Mouse (Mus musculus) kidney, postnatal 0 days (tissue): Measurements from ENCODE around the gene Trim80. TPM values are rescaled to one million over a fixed set of nuclear protein-coding genes. Genes with fewer than 3 reads are reported as not detected.
"Not testable (repeated sequence)": the region's sequence is repeated elsewhere in the genome, so short reads cannot be mapped to it uniquely, and the experiment has no call there.

Experiments
- ATAC-seq: fragments of 200-750 bp; cut with Nextera tagmentation; replicated peaks from 2 replicates; pipeline ENCODE4 v1.8.0; 2017; ENCODE audit warnings: low read depth, moderate number of reproducible peaks, moderate TSS enrichment, moderate library complexity; ENCODE audit not compliant: low FRiP score
- DNase-seq: peaks from one replicate; pipeline ENCODE4 v3.0.0-alpha.2; 2016; ENCODE audit warnings: low spot score
- H3K27ac ChIP-seq: fragments of 300-500 bp; sonication (generic); 2 replicates; pipeline ENCODE4 v1.5.1; 2014; ENCODE audit warnings: mild to moderate bottlenecking
- H3K27me3 ChIP-seq: fragments of 300-500 bp; sonication (generic); 2 replicates; pipeline ENCODE4 v1.6.1; 2014; ENCODE audit warnings: low read length, mixed read lengths; ENCODE audit not compliant: insufficient read depth
- H3K36me3 ChIP-seq: fragments of 300-500 bp; sonication (generic); 2 replicates; pipeline ENCODE4 v1.6.1; 2014; ENCODE audit warnings: low read length, mixed read lengths; ENCODE audit not compliant: insufficient read depth
- H3K4me1 ChIP-seq: fragments of 300-500 bp; sonication (generic); replicated peaks from 2 replicates; pipeline ENCODE4 v1.6.1; 2014; ENCODE audit warnings: antibody characterized with exemption, low read length, mixed read lengths; ENCODE audit not compliant: insufficient read depth
- H3K4me2 ChIP-seq: fragments of 300-500 bp; sonication (generic); 2 replicates; pipeline ENCODE4 v1.6.1; 2014; ENCODE audit warnings: mild to moderate bottlenecking, low read length, moderate library complexity, mixed read lengths
- H3K4me3 ChIP-seq: fragments of 300-500 bp; sonication (generic); replicated peaks from 2 replicates; pipeline ENCODE4 v1.5.1; 2014; ENCODE audit warnings: low read depth, low read length
- H3K9ac ChIP-seq: fragments of 300-500 bp; sonication (generic); 2 replicates; pipeline ENCODE4 v1.6.1; 2014; ENCODE audit warnings: low read depth, low read length
- H3K9me3 ChIP-seq: fragments of 300-500 bp; sonication (generic); replicated peaks from 2 replicates; pipeline ENCODE4 v1.6.1; 2016; ENCODE audit warnings: low read length, inconsistent platforms, mixed read lengths
- CTCF ChIP-seq: IDR thresholded peaks from 2 replicates; pipeline ENCODE4 v1.5.1; 2016; ENCODE audit warnings: antibody characterized with exemption, low read depth, mild to moderate bottlenecking, moderate library complexity
- WGBS: fragments of 180-500 bp; shearing (Covaris S2); extraction: QIAGEN DNeasy Blood & Tissue Kit; methylation state at CpG from one replicate; pipeline ENCODE4 v1.1.7; 2014; 5-methylcytosine and 5-hydroxymethylcytosine counted together
- polyA plus RNA-seq: library from polyadenylated mRNA; unstranded; fragments of >200 nt; fragmentation: Nextera tagmentation; extraction: Ambion mirVana; gene quantifications from 2 replicates; pipeline ENCODE4 v1.2.1, GENCODE M21; 2015

Gene Trim80
- polyA plus RNA-seq, 1 experiment from 2014 or later = 0.49 TPM

DNA sequence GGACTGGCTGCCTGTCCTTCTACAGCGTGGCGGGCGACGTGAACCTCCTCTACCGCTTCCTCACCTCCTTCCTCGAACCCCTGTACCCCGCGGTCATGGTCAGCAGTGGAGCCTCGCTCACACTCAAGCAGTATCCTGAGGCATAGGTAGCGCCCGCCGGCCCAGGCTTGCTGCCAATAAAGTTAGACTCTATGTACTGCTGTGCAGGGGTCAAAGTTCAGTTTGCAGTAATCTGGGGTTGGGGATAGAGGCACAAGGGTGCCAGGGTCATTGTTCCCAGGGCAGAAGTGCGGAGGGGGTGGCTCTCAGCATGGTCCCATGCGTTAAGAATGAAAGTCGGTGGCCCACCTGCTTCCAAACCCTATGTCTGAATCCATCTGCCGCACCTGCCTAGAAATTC, 7.7 kb downstream of the Trim80 start:
- peaks cover 2% of the 10 kb centered on the region; the same call in 1 of the 2 replicates for H3K4me1 ChIP-seq
- ATAC-seq = no peak
- 88% methylated on average over 16 of the region's 16 CpGs for WGBS
- H3K27ac ChIP-seq = peak overlapping the region; percentile 89
- no peak for DNase-seq
- no peaks in the 10 kb centered on the region for H3K9me3 ChIP-seq
- H3K4me2 ChIP-seq = no peak overlapping the region
- H3K27me3 ChIP-seq = no peaks in the 10 kb centered on the region
- TF ChIP-seq CTCF = no peak
- no peak overlapping the region for H3K9ac ChIP-seq
- H3K36me3 ChIP-seq = no peaks in the 10 kb centered on the region
- H3K4me3 ChIP-seq = no peak overlapping the region

DNA sequence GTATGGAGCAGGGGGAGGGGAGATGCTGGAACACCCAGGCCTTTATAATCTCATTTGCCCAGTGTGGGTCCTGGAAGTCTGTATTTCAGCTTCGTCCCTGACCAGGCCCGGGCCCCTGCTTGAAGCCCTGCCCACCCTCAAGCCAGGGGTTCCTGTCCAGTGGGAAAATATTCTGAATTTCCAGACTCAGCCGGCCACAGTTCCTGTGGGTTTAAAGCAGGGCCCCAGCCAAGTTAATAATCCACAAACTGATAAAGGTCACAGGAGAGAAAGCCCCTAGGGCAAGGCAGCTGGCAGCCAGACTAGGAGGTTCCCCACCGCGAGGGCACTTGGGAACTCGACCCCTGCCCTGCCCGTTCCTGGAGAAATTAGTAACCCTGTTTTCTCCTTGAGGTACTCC, 8.7 kb downstream of the Trim80 start:
- Histone ChIP-seq H3K27ac (peak overlapping the region; percentile 89), H3K4me3 (no peak overlapping the region), H3K9me3 (no peaks in the 10 kb centered on the region), H3K4me1 (peaks cover 2% of the 10 kb centered on the region; the same call in 1 of the 2 replicates), H3K27me3 (no peaks in the 10 kb centered on the region), H3K9ac (no peak overlapping the region), H3K36me3 (no peaks in the 10 kb centered on the region), H3K4me2 (no peak overlapping the region)
- ATAC-seq (peak; percentile 59), DNase-seq (peak; percentile 50)
- 46% methylated on average over 7 of the region's 7 CpGs for WGBS
- no peak for TF ChIP-seq CTCF

DNA sequence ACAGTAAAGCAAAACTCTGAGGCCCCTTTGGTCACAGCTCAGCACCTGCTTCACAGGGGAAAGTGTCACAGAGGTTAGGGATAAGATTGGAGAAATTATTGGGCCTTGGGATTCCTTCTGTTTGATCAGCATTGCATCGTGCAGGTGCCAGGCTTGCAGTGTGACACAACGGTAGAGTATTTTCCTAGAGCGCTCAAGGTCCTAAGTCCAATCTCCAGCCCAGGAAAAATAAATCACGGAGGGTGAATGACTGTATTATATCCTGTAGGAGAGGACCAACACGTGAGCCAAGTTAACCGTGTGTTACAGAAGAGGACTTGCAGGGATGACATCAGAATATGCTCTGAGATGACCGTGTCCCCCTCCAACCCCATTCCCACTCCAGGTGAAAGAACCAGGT, 9.8 kb downstream of the Trim80 start:
- Histone ChIP-seq H3K27me3 (no peaks in the 10 kb centered on the region), H3K4me2 (no peak overlapping the region), H3K27ac (peak overlapping the region; percentile 89), H3K9ac (no peak overlapping the region), H3K4me1 (peaks cover 2% of the 10 kb centered on the region; the same call in 1 of the 2 replicates), H3K36me3 (no peaks in the 10 kb centered on the region), H3K9me3 (no peaks in the 10 kb centered on the region), H3K4me3 (no peak overlapping the region)
- no peak for DNase-seq
- WGBS = 51% methylated on average over 7 of the region's 7 CpGs
- no peak for ATAC-seq
- no peak for TF ChIP-seq CTCF

- ATAC-seq (no peak), DNase-seq (no peak)
- no peaks in the 10 kb centered on the region for H3K36me3 ChIP-seq
- peaks cover 2% of the 10 kb centered on the region; the same call in 1 of the 2 replicates for H3K4me1 ChIP-seq
- no peak overlapping the region for H3K4me3 ChIP-seq
- H3K9ac ChIP-seq = no peak overlapping the region
- no peak for TF ChIP-seq CTCF
- 72% methylated on average over 8 of the region's 8 CpGs for WGBS
- no peaks in the 10 kb centered on the region for H3K9me3 ChIP-seq
- H3K27ac ChIP-seq = 0 out of 2 replicates have a peak overlapping the region, but pooled peaks have one; percentile 9
- H3K27me3 ChIP-seq = no peaks in the 10 kb centered on the region
- no peak overlapping the region for H3K4me2 ChIP-seq
These were observed 11.5 kb downstream of the Trim80 start for GRCm38 (mm10) chr11:115451781-115452241.

DNA sequence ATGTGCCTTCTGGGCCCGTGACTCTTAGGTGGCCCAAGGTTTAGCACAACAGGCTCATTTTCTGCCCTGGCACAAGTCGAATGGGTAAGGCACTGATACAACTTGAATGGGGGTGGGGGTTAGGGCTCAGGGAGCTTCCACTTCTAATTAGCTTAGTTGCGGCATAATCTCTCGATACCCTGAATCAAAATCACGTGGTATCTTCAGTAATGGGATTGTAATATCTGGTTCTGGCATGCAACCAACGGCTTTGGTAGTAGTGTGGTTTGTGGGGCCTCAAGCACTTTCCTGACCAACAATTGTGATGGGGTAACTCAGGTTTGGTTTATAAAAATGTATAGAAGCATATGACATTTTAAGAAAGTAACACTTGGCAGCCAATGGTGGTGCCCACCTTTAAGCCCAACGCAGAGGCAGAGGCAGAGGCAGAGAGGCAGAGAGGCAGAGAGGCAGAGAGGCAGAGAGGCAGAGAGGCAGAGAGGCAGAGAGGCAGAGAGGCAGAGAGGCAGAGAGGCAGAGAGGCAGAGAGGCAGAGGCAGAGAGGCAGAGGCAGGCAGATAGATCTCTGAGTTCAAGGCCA, 12.0 kb downstream of the Trim80 start:
- Histone ChIP-seq H3K36me3 (no peaks in the 10 kb centered on the region), H3K27ac (peak overlapping the region; percentile 60; the same call in 1 of the 2 replicates), H3K4me1 (peaks cover 2% of the 10 kb centered on the region; the same call in 1 of the 2 replicates), H3K4me2 (no peak overlapping the region), H3K4me3 (no peak overlapping the region), H3K9ac (no peak overlapping the region), H3K9me3 (no peaks in the 10 kb centered on the region), H3K27me3 (no peaks in the 10 kb centered on the region)
- no peak for DNase-seq
- WGBS = 79% methylated on average over 7 of the region's 7 CpGs
- ATAC-seq = no peak
- TF ChIP-seq CTCF = no peak

DNA sequence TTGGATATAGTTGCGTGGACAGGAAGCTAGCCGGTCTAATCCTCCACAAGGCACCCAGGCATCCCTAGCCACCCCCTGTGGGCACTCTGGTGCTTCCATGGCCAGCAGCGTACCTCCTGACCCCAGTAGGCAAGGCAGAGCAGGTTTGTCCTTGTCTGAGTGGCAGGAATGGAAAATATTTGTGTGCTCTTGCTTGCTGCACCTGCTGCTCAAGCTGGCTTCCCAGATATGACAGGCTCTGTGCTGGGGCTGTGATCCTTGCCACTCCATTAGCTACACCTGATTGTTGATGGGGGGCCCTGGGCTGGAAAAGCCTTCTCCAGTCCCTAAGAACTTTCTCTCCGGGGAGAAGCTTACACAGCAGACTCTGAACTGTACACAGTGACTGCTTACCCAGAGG, 13.0 kb downstream of the Trim80 start:
- DNase-seq = no peak
- 57% methylated on average over 4 of the region's 4 CpGs for WGBS
- TF ChIP-seq CTCF = no peak
- Histone ChIP-seq H3K9me3 (no peaks in the 10 kb centered on the region), H3K4me3 (no peak overlapping the region), H3K9ac (no peak overlapping the region), H3K4me1 (no peaks in the 10 kb centered on the region; the same call in 1 of the 2 replicates), H3K4me2 (no peak overlapping the region), H3K36me3 (no peaks in the 10 kb centered on the region), H3K27ac (peak overlapping the region; percentile 60), H3K27me3 (no peaks in the 10 kb centered on the region)
- no peak for ATAC-seq

DNA sequence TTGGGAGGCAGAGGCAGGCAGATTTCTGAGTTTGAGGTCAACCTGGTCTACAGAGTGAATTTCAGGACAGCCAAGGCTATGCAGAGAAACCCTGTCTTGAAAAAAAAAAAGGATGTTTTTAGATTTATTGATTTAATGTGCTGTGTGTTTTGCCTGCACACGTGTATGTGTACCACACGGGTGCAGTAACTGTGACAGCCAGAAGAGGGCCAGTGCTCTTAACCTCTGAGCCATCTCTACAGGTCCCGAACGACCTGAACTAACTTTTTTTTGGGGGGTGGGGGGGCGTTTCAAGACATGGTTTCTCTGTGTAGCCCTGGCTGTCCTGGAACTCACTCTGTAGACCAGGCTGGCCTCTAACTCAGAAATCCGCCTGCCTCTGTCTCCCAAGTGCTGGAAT, 14.5 kb downstream of the Trim80 start:
- H3K4me1 ChIP-seq, ATAC-seq, H3K27me3 ChIP-seq, H3K9ac ChIP-seq, H3K36me3 ChIP-seq, H3K27ac ChIP-seq, DNase-seq, H3K4me3 ChIP-seq, H3K9me3 ChIP-seq, H3K4me2 ChIP-seq: not testable (repeated sequence)
- 93% methylated on average over 6 of the region's 6 CpGs for WGBS
